Mouse (Mus musculus): ENCODE results near the gene Gzme. TPM values are rescaled to one million over a fixed set of nuclear protein-coding genes. Genes with fewer than 3 reads are reported as not detected.
"Not testable (repeated sequence)": the region's sequence is repeated elsewhere in the genome, so short reads cannot be mapped to it uniquely, and the experiment has no call there.

Gene Gzme
- not detected in 2 replicates for polyA plus RNA-seq (2015; fragmentation: Nextera tagmentation; extraction: Ambion mirVana)

- no peak within 1 kb of the TSS for H3K9ac ChIP-seq
- H3K27ac ChIP-seq: no peak within 1 kb of the TSS
- no peaks in the 10 kb centered on the region for H3K27me3 ChIP-seq
- no peaks in the 10 kb centered on the region for H3K36me3 ChIP-seq
- H3K4me2 ChIP-seq: no peak within 1 kb of the TSS
- no peak for ATAC-seq (ENCODE audit: borderline replicate concordance, extremely low read depth, low FRiP score, low TSS enrichment)
- no peaks in the 10 kb centered on the region for H3K4me1 ChIP-seq
- no peak within 1 kb of the TSS for H3K4me3 ChIP-seq
- no peaks in the 10 kb centered on the region for H3K9me3 ChIP-seq
These were observed at the start of gene Gzme for GRCm38 (mm10) chr14:56120525-56120924. TSS of gene Gzme (minus strand) at chr14:56120625.

- H3K4me1 ChIP-seq: no peaks in the 10 kb centered on the region
- H3K9ac ChIP-seq: no peak overlapping the region
- H3K9me3 ChIP-seq: no peaks in the 10 kb centered on the region
- H3K4me3 ChIP-seq: no peak overlapping the region
- H3K36me3 ChIP-seq: no peaks in the 10 kb centered on the region
- no peak overlapping the region for H3K27ac ChIP-seq
- H3K4me2 ChIP-seq: no peak overlapping the region
- no peak for ATAC-seq (ENCODE audit: borderline replicate concordance, extremely low read depth, low FRiP score, low TSS enrichment)
- no peaks in the 10 kb centered on the region for H3K27me3 ChIP-seq
- 68% methylated on average over 6 of the region's 6 CpGs for WGBS
These were observed 47.6 kb upstream of the Gzme start for GRCm38 (mm10) chr14:56168009-56168408.

- Histone ChIP-seq H3K4me1 (no peaks in the 10 kb centered on the region), H3K27me3 (no peaks in the 10 kb centered on the region), H3K9ac (no peak overlapping the region), H3K9me3 (no peaks in the 10 kb centered on the region), H3K4me3 (no peak overlapping the region), H3K36me3 (no peaks in the 10 kb centered on the region), H3K27ac (no peak overlapping the region), H3K4me2 (no peak overlapping the region)
- 80% methylated on average over 2 of the region's 2 CpGs for WGBS
- ATAC-seq (ENCODE audit: borderline replicate concordance, extremely low read depth, low FRiP score, low TSS enrichment): no peak
These were observed 41.7 kb upstream of the Gzme start for GRCm38 (mm10) chr14:56162109-56162508.

GRCm38 (mm10) chr14:56159479-56159878, 39.1 kb upstream of the Gzme start, which contains the start of gene Gzmg:
TSS of gene Gzmg (minus strand) at chr14:56159579.
- H3K4me3 ChIP-seq; H3K27ac ChIP-seq; H3K36me3 ChIP-seq; H3K4me2 ChIP-seq; H3K27me3 ChIP-seq; ATAC-seq (ENCODE audit: borderline replicate concordance, extremely low read depth, low FRiP score, low TSS enrichment); H3K9ac ChIP-seq; H3K9me3 ChIP-seq; H3K4me1 ChIP-seq: not testable (repeated sequence)
- WGBS: 80% methylated on average over 2 of the region's 2 CpGs

- 70% methylated on average over 2 of the region's 2 CpGs for WGBS
- no peak overlapping the region for H3K9ac ChIP-seq
- no peak overlapping the region for H3K27ac ChIP-seq
- H3K36me3 ChIP-seq: no peaks in the 10 kb centered on the region
- no peaks in the 10 kb centered on the region for H3K27me3 ChIP-seq
- H3K4me1 ChIP-seq: no peaks in the 10 kb centered on the region
- H3K4me3 ChIP-seq: no peak overlapping the region
- H3K4me2 ChIP-seq: no peak overlapping the region
- ATAC-seq (ENCODE audit: borderline replicate concordance, extremely low read depth, low FRiP score, low TSS enrichment): no peak
- no peaks in the 10 kb centered on the region for H3K9me3 ChIP-seq
These were observed 34.9 kb upstream of the Gzme start for GRCm38 (mm10) chr14:56155340-56155739.

GRCm38 (mm10) chr14:56133675-56134074, 13.2 kb upstream of the Gzme start:
- not testable (repeated sequence) for H3K27me3 ChIP-seq; H3K27ac ChIP-seq; H3K4me2 ChIP-seq; H3K4me1 ChIP-seq; H3K36me3 ChIP-seq; H3K9me3 ChIP-seq; H3K4me3 ChIP-seq; ATAC-seq (ENCODE audit: borderline replicate concordance, extremely low read depth, low FRiP score, low TSS enrichment); H3K9ac ChIP-seq
- 71% methylated on average over 1 of the region's 1 CpGs for WGBS

- not testable (repeated sequence) for H3K4me3 ChIP-seq; H3K27me3 ChIP-seq; H3K9me3 ChIP-seq; H3K9ac ChIP-seq; H3K4me1 ChIP-seq; H3K4me2 ChIP-seq; H3K27ac ChIP-seq; H3K36me3 ChIP-seq; ATAC-seq (ENCODE audit: borderline replicate concordance, extremely low read depth, low FRiP score, low TSS enrichment)
- 69% methylated on average over 2 of the region's 2 CpGs for WGBS
These were observed 12.1 kb upstream of the Gzme start, which contains the start of gene Gzmd for GRCm38 (mm10) chr14:56132508-56132907. TSS of gene Gzmd (minus strand) at chr14:56132608.

- ATAC-seq (ENCODE audit: borderline replicate concordance, extremely low read depth, low FRiP score, low TSS enrichment): no peak
- Histone ChIP-seq H3K9ac (no peak overlapping the region), H3K27me3 (no peaks in the 10 kb centered on the region), H3K4me1 (no peaks in the 10 kb centered on the region), H3K4me2 (no peak overlapping the region), H3K27ac (no peak overlapping the region), H3K9me3 (no peaks in the 10 kb centered on the region), H3K36me3 (no peaks in the 10 kb centered on the region), H3K4me3 (no peak overlapping the region)
- WGBS: 45% methylated on average over 3 of the region's 3 CpGs
These were observed 7.9 kb upstream of the Gzme start for GRCm38 (mm10) chr14:56128341-56128740.

GRCm38 (mm10) chr14:56123516-56123915, 3.1 kb upstream of the Gzme start:
- H3K36me3 ChIP-seq: no peaks in the 10 kb centered on the region
- H3K27ac ChIP-seq: no peak overlapping the region
- H3K4me2 ChIP-seq: no peak overlapping the region
- H3K4me3 ChIP-seq: no peak overlapping the region
- ATAC-seq (ENCODE audit: borderline replicate concordance, extremely low read depth, low FRiP score, low TSS enrichment): no peak
- no peak overlapping the region for H3K9ac ChIP-seq
- H3K27me3 ChIP-seq: no peaks in the 10 kb centered on the region
- no peaks in the 10 kb centered on the region for H3K4me1 ChIP-seq
- 80% methylated on average over 3 of the region's 3 CpGs for WGBS
- no peaks in the 10 kb centered on the region for H3K9me3 ChIP-seq

- not testable (repeated sequence) for H3K9ac ChIP-seq; H3K9me3 ChIP-seq; H3K36me3 ChIP-seq; H3K27ac ChIP-seq; H3K4me1 ChIP-seq; H3K4me2 ChIP-seq; H3K27me3 ChIP-seq; ATAC-seq (ENCODE audit: borderline replicate concordance, extremely low read depth, low FRiP score, low TSS enrichment); H3K4me3 ChIP-seq
- WGBS: 87% methylated on average over 33 of the region's 33 CpGs
These were observed 4.7 kb downstream of the Gzme start for GRCm38 (mm10) chr14:56115531-56116310.

GRCm38 (mm10) chr14:56105447-56106180, 14.8 kb downstream of the Gzme start:
- H3K36me3 ChIP-seq: no peaks in the 10 kb centered on the region
- H3K9me3 ChIP-seq: no peaks in the 10 kb centered on the region
- 75% methylated on average over 13 of the region's 13 CpGs for WGBS
- no peak overlapping the region for H3K27ac ChIP-seq
- no peaks in the 10 kb centered on the region for H3K4me1 ChIP-seq
- no peak overlapping the region for H3K9ac ChIP-seq
- H3K4me3 ChIP-seq: no peak overlapping the region
- H3K27me3 ChIP-seq: no peaks in the 10 kb centered on the region
- H3K4me2 ChIP-seq: no peak overlapping the region
- ATAC-seq (ENCODE audit: borderline replicate concordance, extremely low read depth, low FRiP score, low TSS enrichment): no peak

GRCm38 (mm10) chr14:56105016-56105415, 15.4 kb downstream of the Gzme start:
- Histone ChIP-seq H3K27me3 (no peaks in the 10 kb centered on the region), H3K9me3 (no peaks in the 10 kb centered on the region), H3K27ac (no peak overlapping the region), H3K36me3 (no peaks in the 10 kb centered on the region), H3K4me2 (no peak overlapping the region), H3K9ac (no peak overlapping the region), H3K4me3 (no peak overlapping the region), H3K4me1 (no peaks in the 10 kb centered on the region)
- WGBS: 70% methylated on average over 5 of the region's 5 CpGs
- ATAC-seq (ENCODE audit: borderline replicate concordance, extremely low read depth, low FRiP score, low TSS enrichment): no peak
